Mouse (Mus musculus) right cerebral cortex, postnatal 36 days (tissue): ENCODE measurements around the gene Chp2.

ENCODE experiments used
- DNase-seq, 2 experiments: peaks; one replicate each; pipeline ENCODE4 v3.0.0; 2022; ENCODE audit warnings: low spot score in 2 of 2, mixed read lengths in 1 of 2

The Chp2 gene

GRCm38 (mm10) chr7:122219315-122219801, at the start of gene Chp2:
Gene Chp2 (plus strand): TSS chr7:122219496.
- DNase-seq: no peak

GRCm38 (mm10) chr7:122170705-122171104, 48.6 kb upstream of the Chp2 start:
- no peak for DNase-seq

- DNase-seq: no peak
Observed at GRCm38 (mm10) chr7:122171613-122172012, 47.7 kb upstream of the Chp2 start.

GRCm38 (mm10) chr7:122180720-122181119, 38.6 kb upstream of the Chp2 start:
- no peak for DNase-seq

GRCm38 (mm10) chr7:122184569-122184968, 34.7 kb upstream of the Chp2 start:
- no peak for DNase-seq

- DNase-seq: no peak
Observed at GRCm38 (mm10) chr7:122186043-122186442, 33.3 kb upstream of the Chp2 start, which contains the start of gene Ern2. Gene Ern2 (minus strand): TSS chr7:122186207.

- DNase-seq: no peak
Observed at GRCm38 (mm10) chr7:122189484-122189883, 29.8 kb upstream of the Chp2 start.

- no peak for DNase-seq
Observed at GRCm38 (mm10) chr7:122191097-122191496, 28.2 kb upstream of the Chp2 start.

GRCm38 (mm10) chr7:122193919-122194318, 25.4 kb upstream of the Chp2 start:
- DNase-seq: no peak

- no peak for DNase-seq
Observed at GRCm38 (mm10) chr7:122196771-122197170, 22.5 kb upstream of the Chp2 start.

GRCm38 (mm10) chr7:122197306-122197705, 22.0 kb upstream of the Chp2 start:
- DNase-seq: no peak

- DNase-seq: no peak
Observed at GRCm38 (mm10) chr7:122199296-122199695, 20.0 kb upstream of the Chp2 start.

GRCm38 (mm10) chr7:122203936-122204335, 15.4 kb upstream of the Chp2 start:
- DNase-seq: no peak

GRCm38 (mm10) chr7:122206121-122206520, 13.2 kb upstream of the Chp2 start:
- no peak for DNase-seq

GRCm38 (mm10) chr7:122208276-122209021, 10.8 kb upstream of the Chp2 start:
- DNase-seq: no peak

GRCm38 (mm10) chr7:122226020-122226742, 6.9 kb downstream of the Chp2 start:
- DNase-seq: no peak

- no peak for DNase-seq
Observed at GRCm38 (mm10) chr7:122226744-122227143, 7.4 kb downstream of the Chp2 start.

- no peak for DNase-seq
Observed at GRCm38 (mm10) chr7:122229306-122229705, 10.0 kb downstream of the Chp2 start.

GRCm38 (mm10) chr7:122229916-122230315, 10.6 kb downstream of the Chp2 start:
- no peak for DNase-seq

- DNase-seq: no peak
Observed at GRCm38 (mm10) chr7:122230866-122231265, 11.6 kb downstream of the Chp2 start.

GRCm38 (mm10) chr7:122238939-122239338, 19.6 kb downstream of the Chp2 start:
- no peak for DNase-seq

- no peak for DNase-seq
Observed at GRCm38 (mm10) chr7:122240413-122241119, 21.3 kb downstream of the Chp2 start.
